Mouse (Mus musculus): ENCODE results near the gene Fars2.

The Fars2 gene

DNA sequence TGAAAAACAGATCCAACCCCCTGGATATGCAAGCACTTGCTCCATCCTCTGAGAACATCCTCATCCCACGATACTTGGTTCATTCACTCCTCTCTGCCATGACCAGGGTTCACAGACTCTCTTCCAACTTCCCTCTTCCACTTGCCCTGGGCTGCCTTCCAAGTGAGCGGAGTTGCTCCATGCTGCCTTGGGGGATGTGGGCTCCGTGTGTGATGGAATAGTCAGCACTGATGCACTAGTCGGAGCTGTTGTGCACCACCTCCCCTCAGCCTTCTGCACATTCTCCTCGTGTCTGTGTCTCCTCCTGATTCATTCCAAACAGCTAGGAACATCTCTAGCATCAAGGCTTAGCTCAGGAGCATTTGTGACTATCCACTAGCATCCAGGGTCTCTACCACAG is 389.1 kb downstream of the Fars2 start:
- DNase-seq (ENCODE audit: low spot score in 2 of 2): peak; percentile 65 to 70

GRCm38 (mm10) chr13:36510161-36510560 is 392.9 kb downstream of the Fars2 start:
- no peak for DNase-seq (ENCODE audit: low spot score in 2 of 2)

- DNase-seq (ENCODE audit: low spot score in 2 of 2): no peak
Observed at GRCm38 (mm10) chr13:36513126-36513525, 395.9 kb downstream of the Fars2 start.

DNA sequence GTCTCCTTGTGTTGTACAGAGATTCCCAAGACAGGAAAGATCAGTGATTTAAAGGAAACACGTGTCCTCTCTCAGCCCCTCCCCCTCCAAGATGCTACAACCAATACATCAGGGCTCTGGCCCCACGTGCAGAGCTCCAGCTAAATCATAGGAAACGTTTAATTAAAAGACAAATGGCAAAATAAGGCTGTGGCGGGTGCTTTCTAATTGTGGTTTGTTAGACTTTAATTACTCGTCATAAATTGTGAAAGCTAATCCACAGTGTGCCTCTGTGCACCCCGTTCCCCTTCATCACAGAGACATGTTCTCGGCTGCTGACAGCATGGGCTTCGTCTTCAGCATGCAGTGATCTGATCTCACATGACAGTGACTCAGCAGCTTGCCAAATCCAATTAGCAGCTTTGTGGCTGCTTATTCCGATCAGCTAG is 400.9 kb downstream of the Fars2 start:
- peak; percentile 20 to 38 for DNase-seq (ENCODE audit: low spot score in 2 of 2)

DNA sequence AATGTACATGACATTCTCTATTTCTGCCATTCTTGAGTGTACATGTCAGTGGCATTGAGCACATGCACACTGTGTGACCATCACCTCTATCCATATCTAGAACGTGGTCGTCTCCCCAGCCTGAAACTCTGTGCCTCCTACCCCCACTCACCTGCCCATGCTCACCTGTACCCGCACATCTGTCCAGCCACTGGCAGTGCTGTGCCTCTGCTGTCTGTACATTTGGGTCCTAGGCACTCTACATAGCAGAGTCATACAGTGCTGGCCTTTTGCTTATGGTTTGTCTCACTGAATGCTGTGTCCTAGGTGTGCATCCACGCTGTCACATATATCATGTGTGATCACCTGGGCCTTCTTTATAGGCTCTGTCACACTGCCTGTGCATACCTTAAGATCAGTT is 410.5 kb downstream of the Fars2 start:
- DNase-seq (ENCODE audit: low spot score in 2 of 2): no peak

GRCm38 (mm10) chr13:36528223-36528895 is 411.1 kb downstream of the Fars2 start:
- peak; percentile 42 to 46 for DNase-seq (ENCODE audit: low spot score in 2 of 2)

GRCm38 (mm10) chr13:36529467-36530039 is 412.3 kb downstream of the Fars2 start:
- DNase-seq (ENCODE audit: low spot score in 2 of 2): no peak

GRCm38 (mm10) chr13:36530852-36531251 is 413.6 kb downstream of the Fars2 start:
- no peak for DNase-seq (ENCODE audit: low spot score in 2 of 2)

GRCm38 (mm10) chr13:36531893-36532292 is 414.7 kb downstream of the Fars2 start:
- peak; percentile 63 to 66 for DNase-seq (ENCODE audit: low spot score in 2 of 2)

GRCm38 (mm10) chr13:36533071-36533470 is 415.9 kb downstream of the Fars2 start:
- peak in 1 of 2 experiments; percentile 14 for DNase-seq (ENCODE audit: low spot score in 2 of 2)

DNA sequence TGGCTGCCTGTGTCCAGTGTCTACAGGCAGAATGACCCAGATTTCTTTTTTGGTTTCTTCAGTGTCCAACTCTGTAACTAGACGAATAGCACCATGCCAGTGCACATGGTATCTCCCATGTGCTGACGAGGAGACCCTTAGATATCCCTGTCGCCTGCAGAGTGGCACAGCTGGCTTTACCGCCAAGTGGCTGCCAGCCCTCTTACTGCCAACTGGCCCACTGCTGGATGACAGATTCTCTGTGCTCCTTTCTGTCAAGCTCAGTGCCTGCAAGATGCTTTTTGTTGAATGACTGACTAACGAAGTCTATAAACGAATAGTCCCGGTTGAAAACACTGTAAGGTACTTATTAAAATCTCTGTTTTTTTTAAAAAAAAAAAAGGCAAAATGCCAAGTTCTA is 416.3 kb downstream of the Fars2 start:
- DNase-seq (ENCODE audit: low spot score in 2 of 2): no peak

DNA sequence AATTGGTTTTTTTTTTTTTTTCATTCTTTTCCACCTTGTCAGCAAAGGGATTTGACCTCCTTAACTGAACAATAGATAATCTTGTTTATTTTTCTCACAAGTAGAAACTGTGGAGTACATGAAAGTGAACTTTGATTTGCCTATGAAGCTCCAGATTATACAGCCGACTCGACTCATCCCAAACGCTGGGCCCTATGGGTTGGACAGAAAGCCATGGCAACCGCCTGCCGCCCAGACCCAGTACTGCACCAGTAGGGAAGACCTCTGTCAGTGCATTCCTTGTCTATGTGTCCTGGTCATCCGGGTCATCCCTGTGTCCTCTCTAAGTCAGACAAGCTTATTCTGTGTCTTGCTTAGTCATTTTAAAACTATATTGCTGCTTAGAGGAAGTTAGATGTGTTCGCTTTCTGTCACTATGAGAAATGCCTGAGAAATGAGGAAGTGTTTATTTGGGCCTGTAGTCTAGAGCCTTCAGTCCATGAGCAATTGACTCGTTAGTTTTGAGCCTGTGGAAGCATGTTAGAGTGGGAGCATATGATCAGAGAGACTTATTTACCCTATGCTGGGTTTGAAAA is 416.8 kb downstream of the Fars2 start:
- no peak for DNase-seq (ENCODE audit: low spot score in 2 of 2)

DNA sequence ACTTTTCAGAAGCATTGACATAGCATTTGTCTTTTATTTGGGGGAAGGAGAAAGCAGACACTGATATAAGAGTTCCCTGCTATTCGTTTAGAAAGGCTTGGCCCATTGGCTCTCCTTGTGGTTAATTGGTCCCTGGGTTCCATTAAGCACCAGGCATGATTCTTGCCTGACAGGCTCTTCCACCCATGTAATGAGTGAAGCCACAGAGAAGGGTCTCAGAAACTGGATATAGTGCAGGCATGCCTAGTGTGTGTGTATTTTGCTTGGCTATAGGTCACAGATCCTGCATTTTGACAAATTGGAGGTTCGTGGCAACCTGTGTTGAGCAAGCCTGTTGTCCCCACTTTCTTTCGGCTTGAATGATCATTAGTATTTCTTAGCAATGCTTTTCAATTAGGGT is 420.4 kb downstream of the Fars2 start:
- DNase-seq (ENCODE audit: low spot score in 2 of 2): no peak

DNA sequence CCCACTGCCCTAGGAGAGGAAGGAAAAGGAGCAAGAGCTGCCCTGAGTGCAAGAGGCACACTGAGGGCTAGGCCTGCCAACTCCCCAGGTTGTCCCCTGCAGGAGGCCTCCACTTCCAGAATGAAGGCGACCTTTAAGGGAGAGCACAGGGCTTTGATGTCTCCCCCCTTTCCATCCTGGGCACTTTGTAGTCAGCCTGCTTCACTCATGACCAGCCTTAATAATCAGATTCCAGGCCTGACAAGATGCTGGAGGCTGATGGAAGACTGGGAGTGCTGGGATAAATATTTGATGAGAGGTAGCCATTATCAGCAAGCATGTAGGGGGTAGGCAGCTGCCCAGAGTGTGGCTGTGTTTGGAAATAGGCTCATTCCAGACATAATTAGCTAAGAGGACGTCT is 421.2 kb downstream of the Fars2 start:
- no peak for DNase-seq (ENCODE audit: low spot score in 2 of 2)

GRCm38 (mm10) chr13:36540231-36540630 is 423.0 kb downstream of the Fars2 start:
- no peak for DNase-seq (ENCODE audit: low spot score in 2 of 2)

- no peak for DNase-seq (ENCODE audit: low spot score in 2 of 2)
Observed at GRCm38 (mm10) chr13:36541287-36541780, 424.1 kb downstream of the Fars2 start.

- DNase-seq (ENCODE audit: low spot score in 2 of 2): no peak
Observed at GRCm38 (mm10) chr13:36550694-36551093, 433.5 kb downstream of the Fars2 start.

- DNase-seq (ENCODE audit: low spot score in 2 of 2): no peak
Observed at GRCm38 (mm10) chr13:36552522-36553246, 435.5 kb downstream of the Fars2 start.

- DNase-seq (ENCODE audit: low spot score in 2 of 2): no peak
Observed at GRCm38 (mm10) chr13:36553247-36553642, 436.0 kb downstream of the Fars2 start.

- no peak for DNase-seq (ENCODE audit: low spot score in 2 of 2)
Observed at GRCm38 (mm10) chr13:36554743-36555142, 437.5 kb downstream of the Fars2 start.

GRCm38 (mm10) chr13:36562447-36563441 is 445.5 kb downstream of the Fars2 start:
- peak in 1 of 2 experiments; percentile 25 for DNase-seq (ENCODE audit: low spot score in 2 of 2)

Data from right cerebral cortex, adult 2 months (tissue).